Mouse (Mus musculus) heart, adult 2 months (tissue): ENCODE data around the gene Ppm1b.

Source experiments
- CTCF ChIP-seq: fragments of 200-600 bp; IDR thresholded peaks from 2 replicates; pipeline ENCODE4 v1.8.1; 2022; ENCODE audit warnings: antibody characterized with exemption, mild to moderate bottlenecking, moderate library complexity
- POLR2A ChIP-seq: fragments of 200-500 bp; IDR thresholded peaks from 2 replicates; pipeline ENCODE4 v1.6.1; 2011; ENCODE audit warnings: mild to moderate bottlenecking, low read depth, low read length, control low read depth; ENCODE audit not compliant: insufficient read depth

DNA sequence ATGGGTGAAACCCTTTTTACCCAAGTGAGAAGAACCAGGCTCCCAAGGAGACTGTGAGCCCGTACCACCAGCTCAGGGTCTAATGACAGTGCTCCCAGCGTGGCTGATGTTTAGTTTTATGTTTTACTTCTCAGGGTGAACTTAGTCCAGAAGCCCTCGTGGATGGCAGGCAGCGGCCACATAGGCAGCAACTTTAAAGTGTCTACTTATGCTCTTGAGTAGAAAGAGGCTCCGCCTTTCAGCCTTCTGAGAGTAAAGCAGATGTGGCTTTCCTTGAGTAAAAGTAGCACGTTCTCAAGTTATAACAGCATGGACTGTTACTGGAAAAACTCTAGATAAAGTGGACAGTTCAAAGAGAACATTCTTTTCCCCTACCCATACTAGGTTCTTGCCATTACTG, 39.3 kb downstream of the Ppm1b start:
- TF ChIP-seq POLR2A (no peak), CTCF (no peak)
